Mouse (Mus musculus): ENCODE data around the gene Adam22. TPM values are rescaled to one million over a fixed set of nuclear protein-coding genes. Genes with fewer than 3 reads are reported as not detected.
"Not testable (repeated sequence)": the region's sequence is repeated elsewhere in the genome, so short reads cannot be mapped to it uniquely, and the experiment has no call there.

Gene Adam22
- polyA plus RNA-seq, 1 experiment from 2014 or later: 0.40 TPM

GRCm38 (mm10) chr5:8063207-8063606 is 304.8 kb downstream of the Adam22 start:
- Histone ChIP-seq H3K27me3 (ENCODE audit: control insufficient read depth, insufficient read depth, low read depth, low read length) (no peaks in the 10 kb centered on the region), H3K36me3 (ENCODE audit: control insufficient read depth, insufficient read depth) (peaks cover 51% of the 10 kb centered on the region), H3K9me3 (replicated peaks; ENCODE audit: control insufficient read depth, low read length) (no peaks in the 10 kb centered on the region), H3K4me1 (ENCODE audit: control insufficient read depth, low read depth, low read length) (peaks cover 14% of the 10 kb centered on the region), H3K9ac (ENCODE audit: low read depth, low read length) (no peak overlapping the region), H3K4me2 (ENCODE audit: low read depth, low read length) (peak overlapping the region; percentile 36; the same call in 1 of the 2 replicates), H3K27ac (ENCODE audit: low read length) (peak overlapping the region; percentile 51; the same call in 1 of the 2 replicates), H3K4me3 (ENCODE audit: low read depth, low read length) (no peak overlapping the region)
- WGBS (ENCODE audit: insufficient replicate concordance): 19% methylated on average over 6 of the region's 6 CpGs
- peak; percentile 99 for ATAC-seq (ENCODE audit: low read depth)

GRCm38 (mm10) chr5:8062469-8062868 is 305.5 kb downstream of the Adam22 start:
- no peaks in the 10 kb centered on the region for H3K9me3 ChIP-seq (replicated peaks; ENCODE audit: control insufficient read depth, low read length)
- no peak overlapping the region for H3K9ac ChIP-seq (ENCODE audit: low read depth, low read length)
- H3K27me3 ChIP-seq (ENCODE audit: control insufficient read depth, insufficient read depth, low read depth, low read length): no peaks in the 10 kb centered on the region
- peak overlapping the region; percentile 51 for H3K27ac ChIP-seq (ENCODE audit: low read length)
- ATAC-seq (ENCODE audit: low read depth): no peak
- no peak overlapping the region for H3K4me2 ChIP-seq (ENCODE audit: low read depth, low read length)
- peaks cover 50% of the 10 kb centered on the region for H3K36me3 ChIP-seq (ENCODE audit: control insufficient read depth, insufficient read depth)
- 88% methylated on average over 2 of the region's 2 CpGs for WGBS (ENCODE audit: insufficient replicate concordance)
- no peak overlapping the region for H3K4me3 ChIP-seq (ENCODE audit: low read depth, low read length)
- H3K4me1 ChIP-seq (ENCODE audit: control insufficient read depth, low read depth, low read length): peaks cover 17% of the 10 kb centered on the region

GRCm38 (mm10) chr5:8058056-8058455 is 309.9 kb downstream of the Adam22 start:
- Histone ChIP-seq H3K9ac (ENCODE audit: low read depth, low read length) (peak overlapping the region; percentile 11; the same call in 1 of the 2 replicates), H3K9me3 (replicated peaks; ENCODE audit: control insufficient read depth, low read length) (no peaks in the 10 kb centered on the region), H3K4me2 (ENCODE audit: low read depth, low read length) (peak overlapping the region; percentile 48), H3K4me3 (ENCODE audit: low read depth, low read length) (peak overlapping the region; percentile 39), H3K27ac (ENCODE audit: low read length) (0 out of 2 replicates have a peak overlapping the region, but pooled peaks have one; percentile 24), H3K36me3 (ENCODE audit: control insufficient read depth, insufficient read depth) (peaks cover 21% of the 10 kb centered on the region), H3K4me1 (ENCODE audit: control insufficient read depth, low read depth, low read length) (peaks cover 21% of the 10 kb centered on the region), H3K27me3 (ENCODE audit: control insufficient read depth, insufficient read depth, low read depth, low read length) (no peaks in the 10 kb centered on the region)
- 82% methylated on average over 7 of the region's 7 CpGs for WGBS (ENCODE audit: insufficient replicate concordance)
- no peak for ATAC-seq (ENCODE audit: low read depth)

GRCm38 (mm10) chr5:8057018-8057323 is 311.0 kb downstream of the Adam22 start:
- peak overlapping the region; percentile 68 for H3K4me2 ChIP-seq (ENCODE audit: low read depth, low read length)
- peaks cover 16% of the 10 kb centered on the region for H3K4me1 ChIP-seq (ENCODE audit: control insufficient read depth, low read depth, low read length)
- H3K36me3 ChIP-seq (ENCODE audit: control insufficient read depth, insufficient read depth): peaks cover 21% of the 10 kb centered on the region
- peak overlapping the region; percentile 96 for H3K9ac ChIP-seq (ENCODE audit: low read depth, low read length)
- H3K27ac ChIP-seq (ENCODE audit: low read length): peak overlapping the region; percentile 89
- peak; percentile 14 for ATAC-seq (ENCODE audit: low read depth)
- H3K9me3 ChIP-seq (replicated peaks; ENCODE audit: control insufficient read depth, low read length): no peaks in the 10 kb centered on the region
- H3K27me3 ChIP-seq (ENCODE audit: control insufficient read depth, insufficient read depth, low read depth, low read length): no peaks in the 10 kb centered on the region
- WGBS (ENCODE audit: insufficient replicate concordance): 42% methylated on average over 5 of the region's 5 CpGs
- H3K4me3 ChIP-seq (ENCODE audit: low read depth, low read length): peak overlapping the region; percentile 90

- Histone ChIP-seq H3K4me1 (ENCODE audit: control insufficient read depth, low read depth, low read length) (peaks cover 16% of the 10 kb centered on the region), H3K27ac (ENCODE audit: low read length) (peak overlapping the region; percentile 89), H3K4me2 (ENCODE audit: low read depth, low read length) (peak overlapping the region; percentile 68), H3K4me3 (ENCODE audit: low read depth, low read length) (peak overlapping the region; percentile 90), H3K27me3 (ENCODE audit: control insufficient read depth, insufficient read depth, low read depth, low read length) (no peaks in the 10 kb centered on the region), H3K36me3 (ENCODE audit: control insufficient read depth, insufficient read depth) (peaks cover 19% of the 10 kb centered on the region), H3K9me3 (replicated peaks; ENCODE audit: control insufficient read depth, low read length) (no peaks in the 10 kb centered on the region), H3K9ac (ENCODE audit: low read depth, low read length) (peak overlapping the region; percentile 96)
- under 1% methylated on average over 52 of the region's 60 CpGs for WGBS (ENCODE audit: insufficient replicate concordance)
- ATAC-seq (ENCODE audit: low read depth): peak; percentile 99
These were observed 311.6 kb downstream of the Adam22 start for GRCm38 (mm10) chr5:8056141-8057017.

GRCm38 (mm10) chr5:8055721-8056129 is 312.2 kb downstream of the Adam22 start:
- peak overlapping the region; percentile 68 for H3K4me2 ChIP-seq (ENCODE audit: low read depth, low read length)
- ATAC-seq (ENCODE audit: low read depth): peak; percentile 17; the same call in 1 of the 2 replicates
- H3K9me3 ChIP-seq (replicated peaks; ENCODE audit: control insufficient read depth, low read length): no peaks in the 10 kb centered on the region
- peak overlapping the region; percentile 96 for H3K9ac ChIP-seq (ENCODE audit: low read depth, low read length)
- H3K27ac ChIP-seq (ENCODE audit: low read length): peak overlapping the region; percentile 89
- peaks cover 16% of the 10 kb centered on the region for H3K4me1 ChIP-seq (ENCODE audit: control insufficient read depth, low read depth, low read length)
- H3K4me3 ChIP-seq (ENCODE audit: low read depth, low read length): peak overlapping the region; percentile 90
- 22% methylated on average over 8 of the region's 8 CpGs for WGBS (ENCODE audit: insufficient replicate concordance)
- H3K27me3 ChIP-seq (ENCODE audit: control insufficient read depth, insufficient read depth, low read depth, low read length): no peaks in the 10 kb centered on the region
- peaks cover 14% of the 10 kb centered on the region for H3K36me3 ChIP-seq (ENCODE audit: control insufficient read depth, insufficient read depth)

GRCm38 (mm10) chr5:8053827-8054226 is 314.1 kb downstream of the Adam22 start:
- 69% methylated on average over 4 of the region's 4 CpGs for WGBS (ENCODE audit: insufficient replicate concordance)
- no peak for ATAC-seq (ENCODE audit: low read depth)
- H3K27me3 ChIP-seq (ENCODE audit: control insufficient read depth, insufficient read depth, low read depth, low read length): no peaks in the 10 kb centered on the region

GRCm38 (mm10) chr5:8045855-8046254 is 322.1 kb downstream of the Adam22 start, which contains the start of gene Sri:
Gene Sri, plus strand, starts transcription at chr5:8046078.
- Histone ChIP-seq H3K36me3 (ENCODE audit: control insufficient read depth, insufficient read depth) (no peaks in the 10 kb centered on the region), H3K27me3 (ENCODE audit: control insufficient read depth, insufficient read depth, low read depth, low read length) (no peaks in the 10 kb centered on the region), H3K9ac (ENCODE audit: low read depth, low read length) (no peak within 1 kb of the TSS), H3K27ac (ENCODE audit: low read length) (no peak within 1 kb of the TSS), H3K4me3 (ENCODE audit: low read depth, low read length) (no peak within 1 kb of the TSS), H3K9me3 (replicated peaks; ENCODE audit: control insufficient read depth, low read length) (no peaks in the 10 kb centered on the region), H3K4me2 (ENCODE audit: low read depth, low read length) (no peak within 1 kb of the TSS), H3K4me1 (ENCODE audit: control insufficient read depth, low read depth, low read length) (no peaks in the 10 kb centered on the region)
- ATAC-seq (ENCODE audit: low read depth): no peak
- 65% methylated on average over 6 of the region's 6 CpGs for WGBS (ENCODE audit: insufficient replicate concordance)

More at GRCm38 (mm10) chr5:8053827-8054226, 314.1 kb downstream of the Adam22 start:
- Histone ChIP-seq H3K4me2 (ENCODE audit: low read depth, low read length) (no peak overlapping the region), H3K27ac (ENCODE audit: low read length) (no peak overlapping the region), H3K9me3 (replicated peaks; ENCODE audit: control insufficient read depth, low read length) (no peaks in the 10 kb centered on the region), H3K36me3 (ENCODE audit: control insufficient read depth, insufficient read depth) (no peaks in the 10 kb centered on the region; the same call in 1 of the 2 replicates), H3K4me3 (ENCODE audit: low read depth, low read length) (no peak overlapping the region), H3K9ac (ENCODE audit: low read depth, low read length) (no peak overlapping the region), H3K4me1 (ENCODE audit: control insufficient read depth, low read depth, low read length) (peaks cover 16% of the 10 kb centered on the region)

GRCm38 (mm10) chr5:8034596-8034995 is 333.4 kb downstream of the Adam22 start:
- not testable (repeated sequence) for ATAC-seq (ENCODE audit: low read depth)
- 73% methylated on average over 6 of the region's 6 CpGs for WGBS (ENCODE audit: insufficient replicate concordance)

More at GRCm38 (mm10) chr5:8034596-8034995, 333.4 kb downstream of the Adam22 start:
- not testable (repeated sequence) for H3K4me2 ChIP-seq (ENCODE audit: low read depth, low read length); H3K27me3 ChIP-seq (ENCODE audit: control insufficient read depth, insufficient read depth, low read depth, low read length); H3K27ac ChIP-seq (ENCODE audit: low read length); H3K9me3 ChIP-seq (replicated peaks; ENCODE audit: control insufficient read depth, low read length); H3K36me3 ChIP-seq (ENCODE audit: control insufficient read depth, insufficient read depth); H3K4me3 ChIP-seq (ENCODE audit: low read depth, low read length); H3K4me1 ChIP-seq (ENCODE audit: control insufficient read depth, low read depth, low read length); H3K9ac ChIP-seq (ENCODE audit: low read depth, low read length)

Measured in liver, embryonic 16.5 days (tissue).